Mouse (Mus musculus): ENCODE data around the gene Cstf1. TPM values are rescaled to one million over a fixed set of nuclear protein-coding genes. Genes with fewer than 3 reads are reported as not detected.

The Cstf1 gene
- total RNA-seq, 1 experiment, result 67.2 TPM

DNA sequence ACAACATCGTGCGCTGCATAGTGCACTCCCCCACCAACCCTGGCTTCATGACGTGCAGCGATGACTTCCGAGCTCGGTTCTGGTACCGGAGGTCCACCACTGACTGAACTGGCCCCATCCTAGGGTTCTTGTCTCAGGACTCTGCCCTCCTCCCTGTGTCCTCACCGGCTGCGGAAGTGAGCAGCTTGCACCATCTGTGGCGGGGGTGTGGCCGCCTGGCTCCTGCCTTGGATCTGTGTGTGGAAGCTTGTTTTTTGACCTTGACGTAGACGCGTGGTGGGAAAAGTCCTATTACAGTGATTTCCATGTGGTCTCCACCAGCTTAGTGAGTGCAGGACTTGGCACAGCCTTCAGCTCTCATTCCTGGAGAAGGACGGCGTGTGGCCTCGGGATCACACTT is 10.0 kb downstream of the Cstf1 start:
- H3K9me3 ChIP-seq (ENCODE audit: control insufficient read depth, insufficient read depth, low read depth, low read length), result no peaks in the 10 kb centered on the region
- H3K4me1 ChIP-seq (ENCODE audit: control insufficient read depth in 2 of 2, insufficient read depth in 2 of 2, low read length in 2 of 2, poor library complexity in 1 of 2), result peaks cover 0 to 33% of the 10 kb centered on the region in 2 experiments; a peak in 1 of 4 replicates
- no peak overlapping the region for H3K4me3 ChIP-seq (ENCODE audit: insufficient read depth in 1 of 2, low read depth in 1 of 2, low read length in 2 of 2, poor library complexity in 1 of 2, severe bottlenecking in 1 of 2)
- H3K27ac ChIP-seq (ENCODE audit: insufficient read depth, low read depth, low read length, poor library complexity, severe bottlenecking), result no peak overlapping the region
- peaks cover 55% of the 10 kb centered on the region for H3K36me3 ChIP-seq (ENCODE audit: control insufficient read depth, insufficient read depth, low read length, poor library complexity, severe bottlenecking)
- TF ChIP-seq ZC3H11A (IDR thresholded peaks at IDR 0.05; ENCODE audit: borderline replicate concordance, low read depth, low read length), result no peak
- DNase-seq (ENCODE audit: low read depth, low spot score), result no peak
- H3K9ac ChIP-seq (ENCODE audit: insufficient read depth, low read depth, low read length, poor library complexity, severe bottlenecking), result no peak overlapping the region
- in situ Hi-C loops (cut with MboI; ENCODE audit: low sequenced_read_pairs in 2 of 2, unreplicated experiment in 2 of 2), result no loop called here

DNA sequence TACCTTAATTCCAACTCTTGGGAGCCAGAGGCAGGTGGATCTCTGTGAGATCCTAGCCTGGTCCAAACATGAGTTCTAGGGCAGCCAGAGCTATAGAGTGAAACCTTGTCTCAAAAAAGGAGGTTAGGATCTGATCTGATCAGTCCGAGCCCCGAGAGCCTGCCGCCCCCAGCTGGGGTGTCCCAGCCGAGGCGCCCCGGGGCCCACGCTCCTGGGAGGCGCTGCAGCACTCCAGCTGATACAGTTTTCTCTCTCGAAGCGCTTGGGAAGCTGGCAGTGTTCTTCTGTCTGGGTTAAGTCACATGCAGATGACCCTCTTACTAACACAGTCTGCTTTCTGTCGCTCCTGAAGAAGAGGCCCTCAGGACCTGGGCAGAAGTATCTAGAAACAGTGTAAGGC is 10.9 kb downstream of the Cstf1 start:
- in situ Hi-C loops (cut with MboI; ENCODE audit: low sequenced_read_pairs in 2 of 2, unreplicated experiment in 2 of 2), result no loop called here
- Histone ChIP-seq H3K27ac (ENCODE audit: insufficient read depth, low read depth, low read length, poor library complexity, severe bottlenecking) (no peak overlapping the region), H3K36me3 (ENCODE audit: control insufficient read depth, insufficient read depth, low read length, poor library complexity, severe bottlenecking) (peaks cover 48% of the 10 kb centered on the region), H3K9ac (ENCODE audit: insufficient read depth, low read depth, low read length, poor library complexity, severe bottlenecking) (no peak overlapping the region), H3K9me3 (ENCODE audit: control insufficient read depth, insufficient read depth, low read depth, low read length) (no peaks in the 10 kb centered on the region), H3K4me1 (ENCODE audit: control insufficient read depth in 2 of 2, insufficient read depth in 2 of 2, low read length in 2 of 2, poor library complexity in 1 of 2) (peaks cover 0 to 28% of the 10 kb centered on the region in 2 experiments; a peak in 1 of 4 replicates), H3K4me3 (ENCODE audit: insufficient read depth in 1 of 2, low read depth in 1 of 2, low read length in 2 of 2, poor library complexity in 1 of 2, severe bottlenecking in 1 of 2) (no peak overlapping the region)
- no peak for TF ChIP-seq CHD2 (IDR thresholded peaks at IDR 0.05; ENCODE audit: low read depth, low read length)
- TF ChIP-seq ZNF384 (IDR thresholded peaks at IDR 0.05; ENCODE audit: low read depth, low read length), result no peak
- no peak for TF ChIP-seq MAFK (IDR thresholded peaks at IDR 0.05; ENCODE audit: insufficient read depth, low read depth, low read length)
- no peak for TF ChIP-seq HCFC1 (IDR thresholded peaks at IDR 0.05; ENCODE audit: borderline replicate concordance, insufficient read depth, low read length)
- no peak for TF ChIP-seq ZC3H11A (IDR thresholded peaks at IDR 0.05; ENCODE audit: borderline replicate concordance, low read depth, low read length)
- DNase-seq (ENCODE audit: low read depth, low spot score), result no peak

DNA sequence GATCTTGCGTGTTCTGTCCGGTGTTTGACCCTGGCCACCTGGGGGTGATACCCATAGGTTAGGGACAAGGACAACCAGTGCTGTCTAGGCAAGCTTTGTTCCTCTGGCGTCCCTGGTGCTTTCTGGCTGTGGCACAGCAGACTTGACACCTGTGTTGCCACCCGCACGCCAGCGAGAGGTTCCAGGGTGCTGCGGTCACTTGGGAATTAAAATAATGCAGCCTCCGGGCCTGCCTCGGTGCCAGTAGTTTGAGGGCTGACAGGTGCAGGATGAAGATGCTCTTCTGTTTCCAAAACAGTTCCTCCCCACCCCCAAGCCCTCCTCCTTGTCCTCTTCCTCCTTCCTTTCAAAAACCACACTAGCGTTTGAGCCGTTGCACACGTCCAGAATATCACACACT is 11.4 kb downstream of the Cstf1 start:
- H3K9ac ChIP-seq (ENCODE audit: insufficient read depth, low read depth, low read length, poor library complexity, severe bottlenecking), result no peak overlapping the region
- H3K36me3 ChIP-seq (ENCODE audit: control insufficient read depth, insufficient read depth, low read length, poor library complexity, severe bottlenecking), result peaks cover 44% of the 10 kb centered on the region
- DNase-seq (ENCODE audit: low read depth, low spot score), result no peak
- in situ Hi-C loops (cut with MboI; ENCODE audit: low sequenced_read_pairs in 2 of 2, unreplicated experiment in 2 of 2), result no loop called here
- no peaks in the 10 kb centered on the region for H3K9me3 ChIP-seq (ENCODE audit: control insufficient read depth, insufficient read depth, low read depth, low read length)
- peaks cover 0 to 26% of the 10 kb centered on the region in 2 experiments; a peak in 1 of 4 replicates for H3K4me1 ChIP-seq (ENCODE audit: control insufficient read depth in 2 of 2, insufficient read depth in 2 of 2, low read length in 2 of 2, poor library complexity in 1 of 2)
- no peak overlapping the region for H3K4me3 ChIP-seq (ENCODE audit: insufficient read depth in 1 of 2, low read depth in 1 of 2, low read length in 2 of 2, poor library complexity in 1 of 2, severe bottlenecking in 1 of 2)
- TF ChIP-seq CHD2 (IDR thresholded peaks at IDR 0.05; ENCODE audit: low read depth, low read length) (no peak), ZNF384 (IDR thresholded peaks at IDR 0.05; ENCODE audit: low read depth, low read length) (no peak), MAFK (IDR thresholded peaks at IDR 0.05; ENCODE audit: insufficient read depth, low read depth, low read length) (no peak), HCFC1 (IDR thresholded peaks at IDR 0.05; ENCODE audit: borderline replicate concordance, insufficient read depth, low read length) (no peak), ZC3H11A (IDR thresholded peaks at IDR 0.05; ENCODE audit: borderline replicate concordance, low read depth, low read length) (no peak)
- no peak overlapping the region for H3K27ac ChIP-seq (ENCODE audit: insufficient read depth, low read depth, low read length, poor library complexity, severe bottlenecking)

DNA sequence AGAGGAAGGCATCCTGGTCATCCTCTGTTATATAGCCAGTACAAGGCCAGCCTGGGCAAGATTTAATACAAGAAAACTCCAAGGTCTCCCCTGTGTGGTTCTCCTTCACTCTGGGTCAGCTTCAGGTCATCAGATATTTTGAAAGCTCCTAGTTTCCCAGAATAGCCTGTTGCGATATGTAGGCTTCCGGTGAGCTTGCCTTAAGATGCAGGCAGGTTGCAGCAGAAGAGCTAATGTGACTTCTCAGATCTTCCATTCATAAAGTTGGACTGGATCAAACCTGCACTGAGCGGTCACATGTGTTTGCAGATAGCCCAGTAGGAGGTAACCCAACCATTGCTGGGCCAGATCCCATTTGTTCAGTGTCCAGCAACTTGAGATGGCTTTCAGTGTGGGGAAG is 14.2 kb downstream of the Cstf1 start:
- H3K9ac ChIP-seq (ENCODE audit: insufficient read depth, low read depth, low read length, poor library complexity, severe bottlenecking), result no peak overlapping the region
- no peaks in the 10 kb centered on the region for H3K9me3 ChIP-seq (ENCODE audit: control insufficient read depth, insufficient read depth, low read depth, low read length)
- no peak for TF ChIP-seq CHD2 (IDR thresholded peaks at IDR 0.05; ENCODE audit: low read depth, low read length)
- TF ChIP-seq MAFK (IDR thresholded peaks at IDR 0.05; ENCODE audit: insufficient read depth, low read depth, low read length), result no peak
- no peak for TF ChIP-seq HCFC1 (IDR thresholded peaks at IDR 0.05; ENCODE audit: borderline replicate concordance, insufficient read depth, low read length)
- TF ChIP-seq ZC3H11A (IDR thresholded peaks at IDR 0.05; ENCODE audit: borderline replicate concordance, low read depth, low read length), result no peak
- no peak for TF ChIP-seq ZNF384 (IDR thresholded peaks at IDR 0.05; ENCODE audit: low read depth, low read length)
- DNase-seq (ENCODE audit: low read depth, low spot score), result no peak
- peaks cover 0 to 12% of the 10 kb centered on the region in 2 experiments; a peak in 1 of 4 replicates for H3K4me1 ChIP-seq (ENCODE audit: control insufficient read depth in 2 of 2, insufficient read depth in 2 of 2, low read length in 2 of 2, poor library complexity in 1 of 2)
- H3K36me3 ChIP-seq (ENCODE audit: control insufficient read depth, insufficient read depth, low read length, poor library complexity, severe bottlenecking), result peaks cover 24% of the 10 kb centered on the region
- no peak overlapping the region for H3K4me3 ChIP-seq (ENCODE audit: insufficient read depth in 1 of 2, low read depth in 1 of 2, low read length in 2 of 2, poor library complexity in 1 of 2, severe bottlenecking in 1 of 2)
- in situ Hi-C loops (cut with MboI; ENCODE audit: low sequenced_read_pairs in 2 of 2, unreplicated experiment in 2 of 2), result no loop called here
- H3K27ac ChIP-seq (ENCODE audit: insufficient read depth, low read depth, low read length, poor library complexity, severe bottlenecking), result no peak overlapping the region

DNA sequence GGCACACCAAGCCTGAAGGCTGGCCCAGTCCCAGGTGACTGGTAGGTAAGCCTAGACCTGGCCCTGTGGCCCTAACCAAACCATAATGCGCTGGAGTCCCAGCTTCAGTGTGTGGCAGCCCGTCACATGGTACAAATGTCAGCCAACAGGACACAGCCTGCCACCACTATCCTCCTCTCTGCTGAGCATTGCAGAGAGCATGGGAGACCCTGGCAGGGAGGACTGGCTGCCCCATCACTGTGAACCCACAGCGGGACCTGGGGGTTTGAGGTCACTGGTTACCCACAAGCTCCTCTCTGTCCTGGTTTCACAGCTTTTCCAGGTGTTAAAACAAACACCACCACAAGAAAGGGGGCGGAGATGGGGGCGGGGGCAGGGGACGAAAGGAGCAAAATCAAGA is 19.9 kb downstream of the Cstf1 start:
- no peak for DNase-seq (ENCODE audit: low read depth, low spot score)
- TF ChIP-seq MAFK (IDR thresholded peaks at IDR 0.05; ENCODE audit: insufficient read depth, low read depth, low read length) (no peak), ZC3H11A (IDR thresholded peaks at IDR 0.05; ENCODE audit: borderline replicate concordance, low read depth, low read length) (no peak), ZNF384 (IDR thresholded peaks at IDR 0.05; ENCODE audit: low read depth, low read length) (no peak), CHD2 (IDR thresholded peaks at IDR 0.05; ENCODE audit: low read depth, low read length) (no peak), HCFC1 (IDR thresholded peaks at IDR 0.05; ENCODE audit: borderline replicate concordance, insufficient read depth, low read length) (no peak)
- Histone ChIP-seq H3K9ac (ENCODE audit: insufficient read depth, low read depth, low read length, poor library complexity, severe bottlenecking) (no peak overlapping the region), H3K4me1 (ENCODE audit: control insufficient read depth in 2 of 2, insufficient read depth in 2 of 2, low read length in 2 of 2, poor library complexity in 1 of 2) (peaks cover 0 to 18% of the 10 kb centered on the region in 2 experiments; a peak in 1 of 4 replicates), H3K36me3 (ENCODE audit: control insufficient read depth, insufficient read depth, low read length, poor library complexity, severe bottlenecking) (no peaks in the 10 kb centered on the region), H3K9me3 (ENCODE audit: control insufficient read depth, insufficient read depth, low read depth, low read length) (no peaks in the 10 kb centered on the region), H3K27ac (ENCODE audit: insufficient read depth, low read depth, low read length, poor library complexity, severe bottlenecking) (no peak overlapping the region), H3K4me3 (ENCODE audit: insufficient read depth in 1 of 2, low read depth in 1 of 2, low read length in 2 of 2, poor library complexity in 1 of 2, severe bottlenecking in 1 of 2) (no peak overlapping the region)
- in situ Hi-C loops (cut with MboI; ENCODE audit: low sequenced_read_pairs in 2 of 2, unreplicated experiment in 2 of 2), result no loop called here

Measured in ES-E14 (cell line).